ENCODE assay signal across 23 mouse cellular contexts in the genomic region with DNA sequence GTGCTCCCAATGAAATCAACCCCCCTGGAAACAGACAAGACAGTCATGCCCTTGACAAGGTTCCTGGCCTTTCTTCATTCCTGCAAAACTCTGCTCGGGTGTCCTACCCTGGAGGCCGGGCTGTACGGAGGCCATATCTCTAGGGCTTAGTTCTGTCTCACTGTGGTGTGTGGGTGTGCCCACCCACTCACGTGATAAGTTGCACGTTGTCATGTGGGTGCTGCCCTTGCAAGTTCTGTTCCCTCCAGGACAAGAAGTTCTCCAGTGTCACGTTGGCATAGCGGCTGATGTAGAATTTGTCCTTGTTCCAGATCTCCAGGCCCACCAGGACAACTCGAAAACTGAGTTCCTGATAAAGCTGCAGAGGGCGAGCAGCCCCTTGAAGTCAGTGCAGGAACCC. TPM values are rescaled to one million over a fixed set of nuclear protein-coding genes. Genes with fewer than 3 reads are reported as not detected.
"Had no signal": no experiment of that assay in that cellular context is flagged by ENCODE, and none has a peak within 500 bp of the region (broad histone marks: within the 10 kb centered on the region; RNA-seq: fewer than 3 reads in every experiment).

No protein-coding gene starts in this region.

- H3K27ac ChIP-seq: neural tube, embryonic 12.5 days; neural tube, embryonic 13.5 days; neural tube, embryonic 15.5 days; stomach, embryonic 15.5 days; stomach, postnatal 0 days had no signal

- H3K36me3 ChIP-seq: stomach, embryonic 15.5 days had no signal

- DNase-seq: retina, postnatal 1 day; right cerebral cortex, adult 18-20 months; right cerebral cortex, postnatal 14 days; right cerebral cortex, postnatal 25 days; right cerebral cortex, postnatal 4 days; spleen, adult 18-20 months; thymus, adult 18-20 months; thymus, adult 2 months; thymus, postnatal 14 days; thymus, postnatal 25 days; thymus, postnatal 36 days; thymus, postnatal 4 days had no signal

- H3K4me3 ChIP-seq: neural tube, embryonic 12.5 days; neural tube, embryonic 13.5 days; neural tube, embryonic 15.5 days; stomach, embryonic 15.5 days had no signal

- H3K9me3 ChIP-seq: neural tube, embryonic 12.5 days; neural tube, embryonic 13.5 days; neural tube, embryonic 15.5 days; stomach, embryonic 15.5 days had no signal

- H3K4me1 ChIP-seq: neural tube, embryonic 12.5 days; neural tube, embryonic 13.5 days; neural tube, embryonic 15.5 days; stomach, embryonic 15.5 days had no signal

- H3K9ac ChIP-seq: neural tube, embryonic 12.5 days; neural tube, embryonic 13.5 days; neural tube, embryonic 15.5 days; stomach, embryonic 15.5 days had no signal

- H3K27me3 ChIP-seq: neural tube, embryonic 12.5 days; neural tube, embryonic 13.5 days; neural tube, embryonic 15.5 days; stomach, embryonic 15.5 days had no signal

RNA-seq across cellular contexts. Expression of a gene that starts 9.7 kb away (rescaled TPM):
- polyA plus RNA-seq: neural tube, embryonic 11.5 days had no signal

RNA-seq across cellular contexts. Expression of a gene that starts 44.7 kb away (rescaled TPM):
- total RNA-seq: neutrophil, adult 5-6 weeks had no signal
- polyA plus RNA-seq: neural tube, embryonic 11.5 days; neural tube, embryonic 12.5 days; neural tube, embryonic 13.5 days; neural tube, embryonic 14.5 days; neural tube, embryonic 15.5 days; stomach, embryonic 14.5 days; stomach, embryonic 16.5 days; stomach, postnatal 0 days; urinary bladder, adult 2 months had no signal
